Mouse (Mus musculus): ENCODE results near the gene Miga1.

GRCm38 (mm10) chr3:152247708-152248107 is 92.5 kb downstream of the Miga1 start:
- TF ChIP-seq POLR2A (IDR thresholded peaks at IDR 0.05; ENCODE audit: insufficient read depth, low read length) (no peak), CTCF (IDR thresholded peaks at IDR 0.05; ENCODE audit: low read depth, low read length) (no peak)

Data from ES-Bruce4 (cell line).